Mouse (Mus musculus) small intestine, adult 2 months (tissue): ENCODE data around the gene Nrbf2.

Source experiments
- CTCF ChIP-seq: fragments of 200-500 bp; IDR thresholded peaks from 2 replicates; pipeline ENCODE4 v1.5.1; 2012; ENCODE audit warnings: low read depth, mild to moderate bottlenecking, control low read depth, inconsistent platforms, low read length, moderate library complexity, mixed read lengths; ENCODE audit not compliant: insufficient replicate concordance, insufficient read length; ENCODE audit errors: extremely low read depth
- POLR2A ChIP-seq: fragments of 200-500 bp; IDR thresholded peaks from 2 replicates; pipeline ENCODE4 v1.6.1; 2012; ENCODE audit warnings: low read depth, mild to moderate bottlenecking, control low read depth, inconsistent platforms, low read length, moderate library complexity

- TF ChIP-seq CTCF (no peak), POLR2A (no peak)
Observed at GRCm38 (mm10) chr10:67220251-67220650, 64.9 kb downstream of the Nrbf2 start.
